Mouse (Mus musculus): ENCODE measurements at regions not wholly inside any gene's neighbourhood (a gene's known extent, or its start where the extent isn't known, plus 50 kb on each side); places are given as distances from the start of the nearest gene placed in this dataset.

- no peak for TF ChIP-seq TAL1 (IDR thresholded peaks at IDR 0.05; ENCODE audit: low read length)
- no peak for TF ChIP-seq GATA1 (IDR thresholded peaks at IDR 0.05; ENCODE audit: low read length)
These were observed 146.6 kb upstream of the Smim15 start for GRCm38 (mm10) chr13:107897646-107898045.
